Mouse (Mus musculus): Measurements from ENCODE around the gene Gja8. TPM values are rescaled to one million over a fixed set of nuclear protein-coding genes. Genes with fewer than 3 reads are reported as not detected.

Gene Gja8
- polyA plus RNA-seq, 1 experiment, result not detected

- TF ChIP-seq CTCF (IDR thresholded peaks at IDR 0.05; ENCODE audit: low read depth, low read length) (no peak), POLR2A (IDR thresholded peaks at IDR 0.05; ENCODE audit: insufficient read depth, low read length) (no peak), EP300 (IDR thresholded peaks at IDR 0.05; ENCODE audit: insufficient read depth, low read depth, low read length) (no peak)
- Histone ChIP-seq H3K9me3 (replicated peaks; ENCODE audit: control insufficient read depth, insufficient read depth, low read length, poor library complexity, severe bottlenecking) (no peaks in the 10 kb centered on the region), H3K27ac (ENCODE audit: insufficient read depth, low read length) (no peak overlapping the region), H3K4me3 (ENCODE audit: low read depth, low read length) (no peak overlapping the region), H3K27me3 (ENCODE audit: control insufficient read depth, insufficient read depth, low read length, poor library complexity, severe bottlenecking) (no peaks in the 10 kb centered on the region), H3K4me1 (ENCODE audit: control insufficient read depth, insufficient read depth, low read length) (no peaks in the 10 kb centered on the region), H3K9ac (ENCODE audit: low read depth, poor library complexity, severe bottlenecking) (no peak overlapping the region), H3K36me3 (ENCODE audit: control insufficient read depth, insufficient read depth, low read length, poor library complexity, severe bottlenecking) (peaks cover 9% of the 10 kb centered on the region)
Measured at GRCm38 (mm10) chr3:96867863-96868262, 58.0 kb downstream of the Gja8 start.

Other genes with a start within 250 kb of the Gja8 start
- gene Pias3, start 229.6 kb downstream of the Gja8 start, polyA plus RNA-seq (2011; ENCODE audit: insufficient read depth, insufficient read length, low read depth, missing spikeins), result 31.8 and 42.1 TPM in 2 replicates
- 9.9 and 10.7 TPM in 2 replicates for gene Nudt17, start 217.5 kb downstream of the Gja8 start, polyA plus RNA-seq (2011; ENCODE audit: insufficient read depth, insufficient read length, low read depth, missing spikeins)
- gene Polr3c, start 198.4 kb downstream of the Gja8 start, polyA plus RNA-seq (2011; ENCODE audit: insufficient read depth, insufficient read length, low read depth, missing spikeins), result 43.0 and 46.6 TPM in 2 replicates
- gene Rnf115, start 198.4 kb downstream of the Gja8 start, polyA plus RNA-seq (2011; ENCODE audit: insufficient read depth, insufficient read length, low read depth, missing spikeins), result 49.9 and 52.3 TPM in 2 replicates
- 2.4 and 3.2 TPM in 2 replicates for gene Pdzk1, start 96.7 kb downstream of the Gja8 start, polyA plus RNA-seq (2011; ENCODE audit: insufficient read depth, insufficient read length, low read depth, missing spikeins)
- gene Cd160, start 96.7 kb downstream of the Gja8 start, polyA plus RNA-seq (2011; ENCODE audit: insufficient read depth, insufficient read length, low read depth, missing spikeins), result not detected in 2 replicates
- not detected in 2 replicates for gene Gja5, start 21.3 kb downstream of the Gja8 start, polyA plus RNA-seq (2011; ENCODE audit: insufficient read depth, insufficient read length, low read depth, missing spikeins)
- gene Gpr89, start 20.7 kb downstream of the Gja8 start, polyA plus RNA-seq (2011; ENCODE audit: insufficient read depth, insufficient read length, low read depth, missing spikeins), result 31.2 and 35.6 TPM in 2 replicates
- gene Acp6, start 232.8 kb upstream of the Gja8 start, polyA plus RNA-seq (2011; ENCODE audit: insufficient read depth, insufficient read length, low read depth, missing spikeins), result 62.3 and 67.2 TPM in 2 replicates